Mouse (Mus musculus) thymus, postnatal 25 days (tissue): ENCODE data around the gene Runx3.
"Not testable (repeated sequence)": the region's sequence is repeated elsewhere in the genome, so short reads cannot be mapped to it uniquely, and the experiment has no call there.

Source experiments
- DNase-seq: peaks from one replicate; pipeline ENCODE4 v3.0.0; 2022

Runx3 gene

GRCm38 (mm10) chr4:135175406-135176120 is 55.1 kb downstream of the Runx3 start:
- no peak for DNase-seq

GRCm38 (mm10) chr4:135177568-135177967 is 57.1 kb downstream of the Runx3 start:
- no peak for DNase-seq

- DNase-seq, result peak; percentile 68
These were observed 58.6 kb downstream of the Runx3 start for GRCm38 (mm10) chr4:135179077-135179481.

- DNase-seq, result no peak
These were observed 61.4 kb downstream of the Runx3 start for GRCm38 (mm10) chr4:135181819-135182218.

GRCm38 (mm10) chr4:135184277-135184676 is 63.8 kb downstream of the Runx3 start:
- not testable (repeated sequence) for DNase-seq

- no peak for DNase-seq
These were observed 69.1 kb downstream of the Runx3 start for GRCm38 (mm10) chr4:135189452-135190008.

- DNase-seq, result no peak
These were observed 69.9 kb downstream of the Runx3 start for GRCm38 (mm10) chr4:135190364-135190763.

- DNase-seq, result no peak
These were observed 70.7 kb downstream of the Runx3 start for GRCm38 (mm10) chr4:135191185-135191584.

GRCm38 (mm10) chr4:135191604-135192003 is 71.2 kb downstream of the Runx3 start:
- DNase-seq, result no peak

GRCm38 (mm10) chr4:135192841-135193240 is 72.4 kb downstream of the Runx3 start:
- DNase-seq, result no peak

GRCm38 (mm10) chr4:135197857-135198256 is 77.4 kb downstream of the Runx3 start:
- DNase-seq, result peak; percentile 38

GRCm38 (mm10) chr4:135201771-135202170 is 81.3 kb downstream of the Runx3 start:
- no peak for DNase-seq

GRCm38 (mm10) chr4:135203279-135203678 is 82.8 kb downstream of the Runx3 start:
- peak; percentile 65 for DNase-seq

- DNase-seq, result peak; percentile 26
These were observed 83.5 kb downstream of the Runx3 start for GRCm38 (mm10) chr4:135203806-135204560.

GRCm38 (mm10) chr4:135204666-135205065 is 84.2 kb downstream of the Runx3 start:
- no peak for DNase-seq

GRCm38 (mm10) chr4:135205254-135205653 is 84.8 kb downstream of the Runx3 start:
- DNase-seq, result no peak

- DNase-seq, result peak; percentile 95
These were observed 85.5 kb downstream of the Runx3 start for GRCm38 (mm10) chr4:135205711-135206600.

- no peak for DNase-seq
These were observed 89.4 kb downstream of the Runx3 start for GRCm38 (mm10) chr4:135209846-135210245.

- peak; percentile 77 for DNase-seq
These were observed 99.2 kb downstream of the Runx3 start for GRCm38 (mm10) chr4:135219652-135220051.

- DNase-seq, result no peak
These were observed 100.2 kb downstream of the Runx3 start for GRCm38 (mm10) chr4:135220641-135221040.

- DNase-seq, result no peak
These were observed 101.4 kb downstream of the Runx3 start for GRCm38 (mm10) chr4:135221632-135222407.

- DNase-seq, result no peak
These were observed 103.4 kb downstream of the Runx3 start for GRCm38 (mm10) chr4:135223808-135224207.
